Mouse (Mus musculus) cerebellum, adult 18-20 months (tissue): Measurements from ENCODE around the gene Clns1a.

Experiments
- DNase-seq, 2 experiments: peaks; one replicate each; pipeline ENCODE4 v3.0.0; 2021

Gene Clns1a

DNA sequence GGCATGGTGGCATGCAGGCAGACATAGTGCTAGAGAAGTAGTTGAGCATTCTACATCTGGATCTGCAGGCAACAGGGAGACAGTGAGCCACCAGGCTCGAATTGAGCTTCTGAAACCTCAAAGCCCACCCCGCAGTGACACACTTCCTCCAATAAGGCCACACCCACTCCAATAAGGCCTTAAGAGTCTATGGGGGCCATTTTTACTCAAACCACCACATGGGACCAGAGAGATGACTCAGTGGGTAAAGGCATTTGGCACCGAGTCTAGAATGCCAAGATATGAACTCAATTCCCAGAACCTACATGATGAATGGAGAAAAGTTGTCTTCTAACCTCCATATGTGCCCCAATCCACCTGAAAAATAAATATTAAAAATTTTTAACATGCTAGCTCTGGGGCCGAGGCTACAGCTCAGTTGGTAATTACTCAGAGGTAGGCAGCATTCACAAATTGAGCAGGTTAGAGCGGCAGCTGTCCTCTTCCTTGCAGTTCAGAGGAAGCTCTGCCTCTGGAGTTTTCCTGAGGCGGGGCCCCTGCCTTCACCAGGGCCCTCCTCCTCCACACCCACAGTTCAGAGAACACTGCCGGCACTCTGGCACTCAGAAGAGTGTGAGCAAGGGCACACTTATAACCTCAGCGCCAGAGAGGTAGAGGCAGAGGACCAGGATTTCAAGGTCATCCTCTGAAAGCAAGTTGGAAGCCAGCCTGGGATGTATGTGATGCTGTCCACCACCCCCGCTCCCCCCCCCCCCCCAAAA is 70.2 kb downstream of the Clns1a start:
- no peak for DNase-seq

DNA sequence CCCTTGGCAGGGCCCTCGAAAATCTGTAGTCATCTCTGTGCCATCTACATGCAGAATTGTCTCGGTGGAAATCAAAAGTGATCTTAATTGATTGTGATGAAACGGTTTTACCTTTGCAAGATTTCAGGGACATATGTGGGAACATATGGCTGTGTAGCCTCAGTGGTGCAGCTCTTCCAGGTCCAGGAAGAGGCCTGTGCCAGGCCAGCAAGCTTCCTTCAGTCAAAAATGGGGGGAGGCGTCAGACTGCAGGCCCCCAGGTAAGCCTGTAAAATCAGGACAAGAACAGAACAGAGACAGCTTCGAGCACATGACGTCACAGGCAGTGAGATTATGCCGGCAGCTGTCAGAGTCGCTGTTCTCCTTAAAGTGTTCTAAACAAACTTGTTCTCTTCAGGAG is 71.4 kb downstream of the Clns1a start:
- DNase-seq = peak; percentile 55 to 59

DNA sequence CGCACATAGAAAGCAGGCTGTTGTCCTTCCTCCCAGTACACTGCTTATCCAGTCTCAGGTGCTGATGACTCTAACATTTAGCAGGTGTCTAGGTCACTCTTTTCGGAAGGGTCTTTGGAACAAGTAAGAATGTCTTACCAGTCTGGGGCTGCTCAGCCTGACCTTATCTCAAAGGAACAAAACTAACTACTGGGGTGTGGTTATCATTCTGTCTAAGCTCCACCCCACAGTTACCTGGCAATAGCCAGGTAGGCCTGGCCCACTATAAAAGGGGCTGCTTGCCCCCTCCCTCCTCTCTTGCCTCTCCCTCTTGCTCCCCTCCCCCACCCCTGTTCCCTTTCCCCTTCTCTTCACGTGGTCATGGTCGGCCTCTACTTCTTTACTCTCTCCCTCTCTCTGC is 72.6 kb downstream of the Clns1a start:
- no peak for DNase-seq
